Mouse (Mus musculus) lung, postnatal 0 days (tissue): ENCODE data around the gene Ankrd13a. TPM values are rescaled to one million over a fixed set of nuclear protein-coding genes. Genes with fewer than 3 reads are reported as not detected.
A peak's percentile ranks its signal among the peaks of the same experiment; 100 is the strongest.
"Not testable (repeated sequence)": the region's sequence is repeated elsewhere in the genome, so short reads cannot be mapped to it uniquely, and the experiment has no call there.

Source experiments
- ATAC-seq: fragments of 200-750 bp; cut with Nextera tagmentation; 2 replicates; pipeline ENCODE4 v1.8.0; 2017; ENCODE audit warnings: moderate library complexity
- DNase-seq: peaks from one replicate; pipeline ENCODE4 v3.0.0-alpha.2; 2016; ENCODE audit warnings: low spot score
- H3K27ac ChIP-seq: fragments of 300-500 bp; sonication (generic); 2 replicates; pipeline ENCODE4 v1.5.1; 2014; ENCODE audit warnings: antibody characterized with exemption, mild to moderate bottlenecking, low read length, mixed read lengths
- H3K27me3 ChIP-seq: fragments of 300-500 bp; sonication (generic); replicated peaks from 2 replicates; pipeline ENCODE4 v1.6.1; 2014; ENCODE audit warnings: low read length, mixed read lengths; ENCODE audit not compliant: insufficient read depth
- H3K36me3 ChIP-seq: fragments of 300-500 bp; sonication (generic); 2 replicates; pipeline ENCODE4 v1.6.1; 2014; ENCODE audit warnings: low read length, mixed read lengths; ENCODE audit not compliant: insufficient read depth
- H3K4me1 ChIP-seq: fragments of 300-500 bp; sonication (generic); 2 replicates; pipeline ENCODE4 v1.6.1; 2014; ENCODE audit warnings: antibody characterized with exemption, low read depth, low read length, mixed read lengths; ENCODE audit not compliant: insufficient read depth
- H3K4me2 ChIP-seq: fragments of 300-500 bp; sonication (generic); replicated peaks from 2 replicates; pipeline ENCODE4 v1.6.1; 2014; ENCODE audit warnings: low read depth, mild to moderate bottlenecking, low read length, moderate library complexity, mixed read lengths
- H3K4me3 ChIP-seq: fragments of 300-500 bp; sonication (generic); 2 replicates; pipeline ENCODE4 v1.5.1; 2014; ENCODE audit warnings: low read depth, low read length
- H3K9ac ChIP-seq: fragments of 300-500 bp; sonication (generic); replicated peaks from 2 replicates; pipeline ENCODE4 v1.6.1; 2014; ENCODE audit warnings: low read depth, mild to moderate bottlenecking
- H3K9me3 ChIP-seq: fragments of 300-500 bp; sonication (generic); 2 replicates; pipeline ENCODE4 v1.6.1; 2016; ENCODE audit warnings: low read length, mixed read lengths
- CTCF ChIP-seq: IDR thresholded peaks from 2 replicates; pipeline ENCODE4 v1.5.1; 2016; ENCODE audit warnings: antibody characterized with exemption, mild to moderate bottlenecking
- EP300 ChIP-seq: IDR thresholded peaks from 2 replicates; pipeline ENCODE4 v1.6.1; 2016; ENCODE audit warnings: antibody characterized with exemption, mild to moderate bottlenecking, control low read depth
- WGBS: fragments of 180-500 bp; shearing (Covaris S2); extraction: QIAGEN DNeasy Blood & Tissue Kit; methylation state at CpG from one replicate; pipeline ENCODE4 v1.1.7; 2014; 5-methylcytosine and 5-hydroxymethylcytosine counted together
- polyA plus RNA-seq: library from polyadenylated mRNA; unstranded; fragments of >200 nt; fragmentation: Nextera tagmentation; extraction: Ambion mirVana; gene quantifications from 2 replicates; pipeline ENCODE4 v1.2.1, GENCODE M21; 2015

Ankrd13a gene
- polyA plus RNA-seq, 1 experiment from 2014 or later: 115 TPM

DNA sequence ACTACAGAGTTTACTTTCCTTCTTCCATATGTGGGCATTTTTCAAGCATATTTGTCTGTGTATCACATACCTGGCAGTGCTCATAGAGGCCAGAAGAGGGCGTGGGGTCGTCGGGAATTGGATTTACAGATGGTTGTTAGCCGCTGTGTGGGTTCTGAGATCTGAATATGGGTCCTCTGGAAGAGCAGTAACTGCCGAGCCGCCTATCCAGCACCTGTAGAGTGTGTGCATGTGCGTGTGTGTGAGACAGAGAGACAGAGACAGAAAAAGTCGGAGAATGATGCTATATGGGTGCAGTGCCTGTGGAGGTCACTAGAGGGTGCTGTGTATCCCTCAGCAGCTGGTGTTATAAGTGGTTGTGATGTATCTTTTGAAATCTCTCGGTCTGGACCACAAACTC lies 49.7 kb downstream of the Ankrd13a start:
- Histone ChIP-seq H3K4me2 (peak overlapping the region; percentile 28; the same call in 1 of the 2 replicates), H3K27ac (no peak overlapping the region)
- WGBS: 10% methylated on average over 9 of the region's 9 CpGs

DNA sequence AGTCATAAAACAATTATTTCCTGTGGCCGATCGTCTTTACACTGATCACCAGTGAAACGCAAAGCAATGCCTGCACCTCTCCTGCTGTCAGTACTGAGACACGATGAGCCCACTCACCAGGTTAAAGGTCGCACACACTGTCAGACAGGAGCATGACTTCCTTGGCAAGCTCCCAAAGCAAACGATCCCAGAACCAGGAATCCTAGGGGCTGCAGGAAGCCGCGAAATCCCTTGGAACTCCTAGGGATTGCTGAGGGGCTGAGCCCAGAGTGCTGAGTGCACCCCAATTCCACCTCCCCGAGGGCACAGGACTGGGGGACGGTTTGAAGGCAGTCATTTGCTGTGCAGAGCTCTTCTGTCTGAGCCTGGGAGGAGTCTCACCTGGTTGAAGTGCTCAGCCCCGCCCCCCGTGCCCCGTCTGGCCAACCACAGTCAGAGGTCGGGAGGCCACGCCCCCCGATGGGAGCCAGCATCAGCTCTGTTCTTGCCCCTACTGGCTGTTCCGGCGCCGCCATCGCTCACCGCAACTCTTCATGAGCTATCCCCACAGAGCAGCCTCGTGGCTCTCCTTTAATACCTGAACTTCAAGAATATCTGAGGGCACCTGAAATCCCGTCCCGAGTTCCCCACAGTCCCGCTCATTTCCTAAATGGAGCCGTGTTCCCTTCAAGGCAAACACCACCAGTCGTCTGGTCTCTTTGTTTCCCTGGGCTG lies 51.7 kb downstream of the Ankrd13a start:
- Histone ChIP-seq H3K27ac (no peak overlapping the region), H3K9me3 (no peaks in the 10 kb centered on the region), H3K9ac (no peak overlapping the region), H3K4me1 (peaks cover 7% of the 10 kb centered on the region; the same call in 1 of the 2 replicates), H3K36me3 (no peaks in the 10 kb centered on the region), H3K4me2 (peak overlapping the region; percentile 52), H3K27me3 (no peaks in the 10 kb centered on the region), H3K4me3 (peak overlapping the region; percentile 31)
- 6% methylated on average over 27 of the region's 27 CpGs for WGBS
- DNase-seq: peak; percentile 84
- ATAC-seq: peak; percentile 79
- TF ChIP-seq CTCF (0 out of 2 replicates have a peak, but pooled peaks have one; percentile 27), EP300 (no peak)

More for the DNA sequence above, 49.7 kb downstream of the Ankrd13a start:
- Histone ChIP-seq H3K9me3 (no peaks in the 10 kb centered on the region), H3K4me1 (peaks cover 7% of the 10 kb centered on the region; the same call in 1 of the 2 replicates), H3K36me3 (no peaks in the 10 kb centered on the region), H3K9ac (no peak overlapping the region), H3K4me3 (no peak overlapping the region), H3K27me3 (no peaks in the 10 kb centered on the region)
- TF ChIP-seq EP300 (no peak), CTCF (peak; percentile 84)
- DNase-seq (peak; percentile 73), ATAC-seq (peak; percentile 43)

DNA sequence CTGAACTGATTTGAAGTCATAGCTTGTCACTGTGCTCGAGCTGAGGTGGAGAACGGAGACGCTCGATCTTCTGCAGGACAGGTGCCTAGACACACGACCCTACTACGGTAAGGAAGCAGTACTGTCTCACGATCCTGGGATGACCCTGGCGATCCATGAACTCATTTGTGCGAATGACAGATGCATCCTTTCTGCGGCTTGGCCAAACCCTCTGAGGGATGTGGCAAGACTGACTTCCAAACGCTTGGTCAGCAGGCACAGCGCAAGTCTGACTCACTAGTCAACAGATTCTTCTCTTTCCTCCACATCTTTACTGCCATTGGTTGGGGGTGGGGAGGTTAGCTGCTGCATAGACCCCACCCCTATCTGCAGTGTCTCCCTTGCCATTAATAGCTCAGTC lies 53.0 kb downstream of the Ankrd13a start:
- peaks cover 7% of the 10 kb centered on the region; the same call in 1 of the 2 replicates for H3K4me1 ChIP-seq
- ATAC-seq (peak; percentile 39; the same call in 1 of the 2 replicates), DNase-seq (peak; percentile 79)
- no peak overlapping the region for H3K9ac ChIP-seq
- TF ChIP-seq EP300: no peak
- TF ChIP-seq CTCF: no peak
- H3K9me3 ChIP-seq: no peaks in the 10 kb centered on the region
- no peak overlapping the region for H3K27ac ChIP-seq
- 62% methylated on average over 12 of the region's 12 CpGs for WGBS
- H3K4me2 ChIP-seq: no peak overlapping the region
- no peaks in the 10 kb centered on the region for H3K27me3 ChIP-seq
- H3K4me3 ChIP-seq: no peak overlapping the region
- no peaks in the 10 kb centered on the region for H3K36me3 ChIP-seq

DNA sequence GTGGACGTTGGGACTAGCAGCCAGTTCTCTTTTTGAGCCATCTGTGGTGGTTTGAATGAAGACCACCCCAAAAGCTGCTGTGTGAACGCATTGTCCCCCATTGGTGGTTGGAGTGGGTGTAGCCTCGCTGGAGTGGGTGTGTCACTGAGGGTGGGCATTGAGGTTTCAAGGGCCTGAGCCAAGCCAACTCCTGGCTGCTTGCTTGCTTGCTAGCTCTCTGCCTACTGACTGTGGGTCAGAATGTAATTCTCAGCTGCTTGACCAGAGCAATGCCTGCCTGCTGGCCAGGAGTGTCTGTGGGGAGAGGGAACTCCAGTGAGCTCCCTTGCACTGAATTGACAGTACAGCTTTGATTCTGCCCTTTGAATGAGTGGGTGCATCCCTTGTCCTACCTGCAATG lies 55.3 kb downstream of the Ankrd13a start:
- no peak for TF ChIP-seq CTCF
- TF ChIP-seq EP300: no peak
- H3K4me2 ChIP-seq: no peak overlapping the region
- H3K4me3 ChIP-seq: no peak overlapping the region
- no peaks in the 10 kb centered on the region for H3K9me3 ChIP-seq
- no peak overlapping the region for H3K27ac ChIP-seq
- H3K4me1 ChIP-seq: peaks cover 7% of the 10 kb centered on the region; the same call in 1 of the 2 replicates
- H3K9ac ChIP-seq: no peak overlapping the region
- H3K27me3 ChIP-seq: no peaks in the 10 kb centered on the region
- 58% methylated on average over 3 of the region's 3 CpGs for WGBS
- no peak for DNase-seq
- H3K36me3 ChIP-seq: no peaks in the 10 kb centered on the region
- no peak for ATAC-seq

DNA sequence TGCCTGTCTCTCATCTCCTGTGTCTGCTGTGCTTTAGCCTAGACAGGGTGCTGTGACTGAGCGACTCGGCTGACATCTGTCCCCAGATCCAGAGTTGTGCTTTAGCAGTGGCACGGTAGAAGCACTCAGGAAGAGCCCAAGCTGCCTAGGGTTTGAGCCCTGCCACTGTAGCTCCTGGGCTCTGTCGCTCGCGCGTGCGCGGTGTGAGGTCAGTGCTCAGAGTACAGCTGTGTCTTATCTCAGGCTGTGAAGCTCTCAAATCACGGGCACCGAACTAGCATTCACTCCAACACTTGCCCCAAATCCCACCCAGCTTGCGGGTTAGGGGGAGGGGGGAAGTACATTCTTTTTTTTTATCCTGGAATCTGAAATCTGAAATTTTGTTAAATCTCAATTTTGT lies 62.4 kb downstream of the Ankrd13a start:
- TF ChIP-seq EP300 (no peak), CTCF (no peak)
- ATAC-seq (no peak), DNase-seq (peak; percentile 12)
- Histone ChIP-seq H3K36me3 (no peaks in the 10 kb centered on the region), H3K4me3 (no peak overlapping the region), H3K27me3 (no peaks in the 10 kb centered on the region), H3K9me3 (no peaks in the 10 kb centered on the region), H3K4me1 (no peaks in the 10 kb centered on the region), H3K9ac (no peak overlapping the region), H3K4me2 (no peak overlapping the region), H3K27ac (no peak overlapping the region)
- WGBS: 28% methylated on average over 12 of the region's 12 CpGs

DNA sequence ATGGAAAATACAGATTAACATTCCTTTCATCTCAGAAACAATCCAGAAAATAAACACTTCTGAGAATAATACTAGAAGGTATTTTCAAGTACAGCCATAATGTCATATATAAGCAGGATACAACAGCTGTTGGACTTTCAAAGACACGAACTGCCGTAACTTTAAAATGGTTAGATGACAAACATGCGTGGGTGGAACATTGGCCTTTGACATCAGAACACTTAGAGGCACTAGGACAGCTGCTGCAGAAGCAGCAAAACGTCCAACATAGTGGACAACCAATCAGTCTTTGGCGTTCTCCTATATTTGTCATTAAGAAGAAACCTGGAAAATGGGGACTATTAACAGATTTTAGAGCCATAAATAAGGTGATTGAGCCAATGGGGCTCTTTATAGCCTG lies 66.0 kb downstream of the Ankrd13a start:
- not testable (repeated sequence) for H3K4me3 ChIP-seq, H3K4me1 ChIP-seq, H3K4me2 ChIP-seq, H3K27ac ChIP-seq, H3K36me3 ChIP-seq, H3K9me3 ChIP-seq, H3K27me3 ChIP-seq, H3K9ac ChIP-seq
- ATAC-seq: peak; percentile 49
- DNase-seq: peak; percentile 59
- whole genome bisulfite sequencing: 39% methylated on average over 5 of the region's 5 CpGs

DNA sequence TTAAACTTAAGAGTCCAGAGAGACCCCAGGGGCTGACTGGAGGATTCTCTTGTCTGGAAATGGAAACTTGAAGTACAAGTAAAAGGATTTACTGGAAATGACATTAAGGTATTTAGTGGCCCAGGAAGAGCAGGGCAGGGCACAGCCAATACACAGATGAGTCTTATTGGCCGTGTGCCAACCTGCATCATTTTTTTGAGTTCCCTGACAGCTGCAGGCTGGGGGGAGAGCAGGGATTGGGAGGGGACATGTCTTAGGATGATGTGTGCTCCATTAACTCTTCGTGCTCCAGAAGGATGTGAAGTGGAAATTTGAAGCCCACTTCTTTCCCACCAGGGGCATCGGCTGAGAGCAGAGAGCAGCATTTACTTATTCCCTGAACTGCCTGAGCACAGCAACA lies 67.7 kb downstream of the Ankrd13a start:
- H3K27ac ChIP-seq, H3K4me2 ChIP-seq, DNase-seq, H3K27me3 ChIP-seq, H3K9me3 ChIP-seq, ATAC-seq, H3K4me1 ChIP-seq, H3K36me3 ChIP-seq, H3K4me3 ChIP-seq, H3K9ac ChIP-seq: not testable (repeated sequence)
- WGBS: 21% methylated on average over 3 of the region's 3 CpGs
